Mouse (Mus musculus) brain, embryonic 14.5 days (tissue): ENCODE results near the gene Taf1b.

Experiments used
- CTCF ChIP-seq: fragments of 200-500 bp; IDR thresholded peaks from 2 replicates; pipeline ENCODE4 v1.5.1; 2012; ENCODE audit warnings: inconsistent platforms, mild to moderate bottlenecking, moderate library complexity, borderline replicate concordance; ENCODE audit not compliant: insufficient read depth, insufficient read length; ENCODE audit errors: extremely low read depth
- POLR2A ChIP-seq: fragments of 200-500 bp; IDR thresholded peaks from 2 replicates; pipeline ENCODE4 v1.6.1; 2012; ENCODE audit warnings: mild to moderate bottlenecking, inconsistent platforms, borderline replicate concordance; ENCODE audit not compliant: poor library complexity, insufficient read depth, insufficient read length, severe bottlenecking; ENCODE audit errors: extremely low read depth

DNA sequence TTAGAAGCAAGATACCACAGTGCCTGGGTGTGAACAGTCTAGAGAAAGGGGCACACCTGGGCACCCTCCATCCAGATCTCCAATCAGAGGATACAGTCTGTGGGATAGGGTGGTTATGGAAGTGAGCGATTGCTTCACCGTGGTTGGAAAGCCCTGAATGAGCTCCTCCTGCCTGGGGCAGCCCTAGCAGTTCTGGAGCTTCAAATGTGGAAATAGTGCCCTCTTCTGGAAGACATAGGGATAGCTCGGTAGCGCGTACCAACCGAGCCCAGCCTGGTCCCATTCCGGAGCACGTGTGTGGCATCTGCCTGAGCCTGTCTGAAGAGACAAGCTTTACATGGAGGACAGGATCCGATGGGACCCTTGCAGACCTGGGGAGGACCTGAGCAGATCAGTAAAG lies 102.6 kb downstream of the Taf1b start:
- peak; percentile 79 for TF ChIP-seq CTCF
- TF ChIP-seq POLR2A = no peak
